In genomic region chr3:95373208-95373607, GRCm38 (mm10) we compare ENCODE assay signal across 36 mouse cellular contexts. TPM values are rescaled to one million over a fixed set of nuclear protein-coding genes. Genes with fewer than 3 reads are reported as not detected.
"Had no signal": no experiment of that assay in that cellular context is flagged by ENCODE, and none has a peak within 500 bp of the region (broad histone marks: within the 10 kb centered on the region; RNA-seq: fewer than 3 reads in every experiment).

No protein-coding gene starts in this region.

- H3K4me1 ChIP-seq: embryonic facial prominence, embryonic 10.5 days; embryonic facial prominence, embryonic 12.5 days; embryonic facial prominence, embryonic 13.5 days; embryonic facial prominence, embryonic 15.5 days; forebrain, embryonic 10.5 days; forebrain, embryonic 12.5 days; forebrain, embryonic 13.5 days; forebrain, embryonic 15.5 days had no signal

- H3K27ac ChIP-seq: embryonic facial prominence, embryonic 10.5 days; embryonic facial prominence, embryonic 12.5 days; embryonic facial prominence, embryonic 13.5 days; embryonic facial prominence, embryonic 15.5 days; forebrain, embryonic 10.5 days; forebrain, embryonic 12.5 days; forebrain, embryonic 13.5 days; forebrain, embryonic 15.5 days; gastrocnemius, adult 2 months; heart, adult 2 months had no signal

- H3K36me3 ChIP-seq: embryonic facial prominence, embryonic 10.5 days; embryonic facial prominence, embryonic 12.5 days; embryonic facial prominence, embryonic 13.5 days; embryonic facial prominence, embryonic 15.5 days; forebrain, embryonic 10.5 days; forebrain, embryonic 12.5 days; forebrain, embryonic 15.5 days had no signal

- H3K27me3 ChIP-seq: embryonic facial prominence, embryonic 12.5 days; embryonic facial prominence, embryonic 13.5 days; embryonic facial prominence, embryonic 15.5 days; forebrain, embryonic 12.5 days; forebrain, embryonic 13.5 days; forebrain, embryonic 15.5 days had no signal

- ATAC-seq: forebrain, embryonic 13.5 days; forebrain, embryonic 14.5 days; forebrain, embryonic 15.5 days; forebrain, embryonic 16.5 days; forebrain, postnatal 0 days had no signal

- H3K4me3 ChIP-seq: embryonic facial prominence, embryonic 10.5 days; embryonic facial prominence, embryonic 12.5 days; embryonic facial prominence, embryonic 13.5 days; embryonic facial prominence, embryonic 15.5 days; erythroblast, embryonic 14.5 days; forebrain, embryonic 10.5 days; forebrain, embryonic 12.5 days; forebrain, embryonic 13.5 days; forebrain, embryonic 15.5 days; gastrocnemius, adult 2 months; heart, adult 2 months had no signal

- DNase-seq: cerebellum, adult 8-10 months; cerebellum, adult 9-10 months; cerebellum, adult 9-11 months; cerebellum, postnatal 10 days; cerebellum, postnatal 14 days; cerebellum, postnatal 25 days; cerebellum, postnatal 36 days; embryo, embryonic 11 days; forebrain, postnatal 0 days; gastrocnemius, adult 2 months; gastrocnemius, postnatal 10 days; gastrocnemius, postnatal 14 days; gastrocnemius, postnatal 25 days; gastrocnemius, postnatal 36 days; heart, adult 2 months had no signal

RNA-seq across cellular contexts. Expression of gene 4930558C23Rik, which starts 29.4 kb away (rescaled TPM):
- total RNA-seq: common myeloid progenitor, adult 5-6 weeks; forebrain, postnatal 0 days; gastrocnemius, adult 2 months; gastrocnemius, postnatal 10 days; gastrocnemius, postnatal 14 days; gastrocnemius, postnatal 25 days; gastrocnemius, postnatal 36 days; gastrocnemius, postnatal 4 days; granulocyte monocyte progenitor cell, adult 5-6 weeks; heart, adult 2 months; heart, adult 8-10 months had no signal
- polyA plus RNA-seq: cortical plate, adult 2 months; embryonic facial prominence, embryonic 10.5 days; embryonic facial prominence, embryonic 11.5 days; embryonic facial prominence, embryonic 12.5 days; embryonic facial prominence, embryonic 13.5 days; embryonic facial prominence, embryonic 14.5 days; erythroblast, embryonic 14.5 days; forebrain, embryonic 10.5 days; forebrain, embryonic 11.5 days; forebrain, embryonic 12.5 days; forebrain, embryonic 13.5 days; forebrain, embryonic 14.5 days; forebrain, embryonic 15.5 days; forebrain, embryonic 16.5 days; forebrain, postnatal 0 days; frontal cortex, adult 2 months; gonadal fat pad, adult 2 months; heart, adult 2 months had no signal
